Mouse (Mus musculus) kidney, postnatal 36 days (tissue): ENCODE data around the gene F830045P16Rik.
"Not testable (repeated sequence)": the region's sequence is repeated elsewhere in the genome, so short reads cannot be mapped to it uniquely, and the experiment has no call there.

Experiments
- DNase-seq, 2 experiments: peaks; one replicate each; pipeline ENCODE4 v3.0.0; 2021 to 2022; ENCODE audit warnings: mixed read lengths in 2 of 2

The F830045P16Rik gene

DNA sequence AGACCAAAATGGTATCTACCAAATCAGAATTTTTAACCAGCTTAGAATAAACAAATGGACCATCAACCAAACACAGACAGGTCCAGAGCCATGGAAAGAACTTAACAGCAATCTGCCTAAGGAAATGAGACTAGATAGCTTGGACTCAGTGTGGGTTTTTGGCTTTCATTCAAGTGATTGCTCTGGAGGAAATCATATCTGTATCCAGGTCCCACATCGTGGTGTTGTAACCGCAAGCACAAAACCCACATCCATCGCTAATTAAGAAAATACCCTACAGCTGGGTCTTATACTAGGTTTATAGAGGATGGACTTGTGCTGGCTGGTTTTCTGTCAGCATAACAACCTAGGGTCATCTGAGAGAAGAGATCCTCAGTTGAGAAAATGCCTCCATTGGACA lies 53.3 kb downstream of the F830045P16Rik start:
- no peak for DNase-seq

DNA sequence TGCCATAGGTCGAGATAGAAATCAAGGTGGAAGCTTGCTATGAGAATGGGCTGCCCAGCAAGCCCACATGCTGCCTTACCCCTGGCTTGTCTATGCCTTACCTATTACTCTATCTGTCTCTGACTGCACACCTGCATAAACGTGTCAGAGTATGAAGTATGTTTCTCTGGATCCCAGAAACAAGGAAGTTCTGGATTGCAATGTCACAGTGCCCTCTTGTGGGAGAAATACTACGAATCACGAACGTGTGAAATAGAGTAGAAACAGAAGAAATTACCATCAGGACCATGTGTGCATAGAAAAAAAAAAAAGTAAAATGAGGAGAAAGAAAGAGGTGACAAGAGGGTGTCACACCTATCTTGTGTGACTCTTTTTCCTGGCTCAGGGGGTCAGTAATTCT lies 64.5 kb downstream of the F830045P16Rik start:
- DNase-seq = peak; percentile 11 to 46

DNA sequence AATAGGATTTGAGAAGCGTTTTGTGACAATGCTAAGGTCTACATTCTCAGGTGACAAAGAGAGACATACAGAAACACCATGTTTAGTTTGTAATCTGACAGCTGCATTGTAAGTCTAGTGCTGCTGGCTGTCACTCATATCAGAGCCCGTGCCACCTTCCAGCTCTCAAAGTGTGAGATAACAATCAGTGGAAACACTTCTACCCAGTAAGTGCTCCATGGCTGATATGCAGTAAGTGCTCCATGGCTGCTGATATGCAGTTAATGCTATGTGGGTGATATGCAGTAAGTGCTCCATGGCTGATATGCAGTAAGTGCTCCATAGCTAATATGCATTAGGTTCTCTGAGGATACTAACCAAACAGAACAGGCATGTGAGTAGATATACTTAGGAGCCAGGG lies 65.6 kb downstream of the F830045P16Rik start:
- no peak for DNase-seq

DNA sequence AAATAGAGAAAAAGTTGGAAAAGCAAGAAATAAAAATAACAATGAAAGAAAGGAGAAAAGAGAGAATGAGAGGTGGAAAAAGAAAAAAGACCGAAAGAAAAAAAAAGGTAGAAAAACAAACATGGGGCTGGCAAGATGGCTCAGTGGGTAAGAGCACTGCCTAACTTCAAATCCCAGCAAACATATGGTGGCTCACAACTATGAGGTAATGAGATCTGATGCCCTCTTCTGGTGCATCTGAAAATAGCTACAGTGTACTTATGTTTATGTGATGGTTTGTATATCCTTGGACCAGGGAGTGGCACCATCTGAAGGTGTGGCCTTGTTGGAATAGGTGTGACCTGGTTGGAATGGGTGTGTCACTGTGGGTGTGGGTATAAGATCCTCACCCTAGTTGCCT lies 97.6 kb downstream of the F830045P16Rik start:
- DNase-seq = not testable (repeated sequence)

DNA sequence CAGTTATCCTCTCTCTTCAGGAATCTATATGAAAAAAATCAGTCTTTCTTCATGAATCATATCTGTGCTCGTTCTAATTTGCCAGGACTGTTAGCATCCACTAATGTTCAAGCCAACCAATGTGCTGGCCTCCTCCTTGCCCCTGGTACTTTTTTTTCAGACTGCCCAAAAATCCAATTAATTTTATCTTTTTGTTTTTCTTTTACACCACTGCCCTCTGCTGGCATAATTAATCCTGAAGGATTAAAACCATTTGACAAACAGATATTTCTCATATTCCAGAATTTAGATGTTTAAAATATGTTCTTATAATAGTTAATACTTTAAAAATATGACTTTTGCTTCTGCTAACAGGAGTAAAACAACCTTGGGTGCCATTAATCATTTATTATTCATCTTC lies 101.2 kb downstream of the F830045P16Rik start:
- DNase-seq = peak in 1 of 2 experiments; percentile 3

DNA sequence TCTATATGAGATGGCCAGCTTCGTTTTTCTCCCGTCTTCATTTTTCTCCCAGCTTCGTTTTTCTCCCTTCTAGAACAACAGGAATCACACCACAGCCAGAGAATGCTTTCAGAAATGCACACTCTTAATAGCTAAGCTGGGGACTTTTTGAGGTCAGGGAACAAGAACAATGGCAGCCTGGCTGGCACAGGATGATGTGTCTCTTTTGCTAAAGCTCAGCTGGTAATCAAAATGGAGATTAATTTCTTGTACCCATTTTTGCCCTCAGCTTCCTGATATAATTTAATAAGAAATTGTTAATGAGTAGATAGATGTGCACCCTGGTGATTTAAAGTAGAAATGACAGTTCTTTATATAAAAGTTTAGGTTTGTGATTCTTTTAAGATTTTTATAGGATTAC lies 112.7 kb downstream of the F830045P16Rik start:
- no peak for DNase-seq

DNA sequence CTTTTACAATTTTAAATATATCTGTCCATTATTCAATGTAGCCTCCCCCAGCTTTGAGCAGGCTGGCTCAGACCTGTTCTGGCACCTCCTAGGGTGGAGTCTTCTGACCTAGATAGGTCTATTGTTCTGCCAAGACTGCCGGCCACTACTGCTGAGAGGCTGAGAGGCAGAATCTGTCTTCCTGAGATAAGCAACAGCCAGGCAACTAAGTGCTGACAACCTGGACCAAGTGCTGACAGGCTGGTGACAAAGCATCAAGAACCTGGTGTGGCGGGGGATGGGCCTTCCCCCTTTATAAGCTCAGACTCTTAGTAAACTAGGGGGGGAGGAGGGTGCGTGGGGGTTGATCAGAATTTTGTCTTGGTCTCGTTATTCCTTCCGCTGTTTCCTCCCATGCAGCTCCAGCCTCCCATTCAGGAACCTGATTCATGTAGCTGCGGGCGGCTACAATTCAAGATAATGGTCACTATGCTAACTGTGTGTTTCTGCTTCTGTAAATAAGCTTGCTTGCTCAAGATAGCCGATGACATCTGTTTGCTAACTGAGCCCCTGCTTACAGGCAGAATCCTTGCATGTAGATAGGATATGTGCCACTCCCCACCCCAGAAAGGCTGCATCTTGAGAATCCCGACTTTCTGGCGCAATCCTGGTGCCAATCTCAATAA lies 115.4 kb downstream of the F830045P16Rik start:
- DNase-seq = no peak

DNA sequence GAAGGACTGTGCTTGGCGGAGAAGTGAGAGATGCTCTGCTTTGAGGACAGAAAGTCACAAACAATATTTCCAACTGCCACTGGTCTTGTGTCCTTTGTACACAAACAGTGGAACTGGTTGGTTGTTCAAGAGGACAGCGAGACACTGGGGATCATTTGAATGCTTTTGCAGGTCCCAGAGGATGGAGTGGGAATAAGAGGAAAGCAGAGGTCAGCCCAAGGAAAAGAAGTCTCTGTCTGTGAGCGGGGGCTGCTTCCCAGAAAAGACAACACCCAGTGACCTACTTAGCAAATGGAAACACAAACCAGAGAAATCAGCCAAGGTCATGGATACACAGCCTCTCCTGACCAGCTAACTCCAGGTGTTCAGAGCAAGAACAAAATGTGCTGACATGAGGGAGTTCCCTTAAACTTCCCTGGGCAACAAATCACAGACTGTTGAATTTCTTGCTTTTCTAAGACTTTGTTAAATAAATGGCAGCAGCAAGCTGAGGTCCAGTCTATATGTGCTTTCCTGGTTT lies 117.0 kb downstream of the F830045P16Rik start:
- no peak for DNase-seq

DNA sequence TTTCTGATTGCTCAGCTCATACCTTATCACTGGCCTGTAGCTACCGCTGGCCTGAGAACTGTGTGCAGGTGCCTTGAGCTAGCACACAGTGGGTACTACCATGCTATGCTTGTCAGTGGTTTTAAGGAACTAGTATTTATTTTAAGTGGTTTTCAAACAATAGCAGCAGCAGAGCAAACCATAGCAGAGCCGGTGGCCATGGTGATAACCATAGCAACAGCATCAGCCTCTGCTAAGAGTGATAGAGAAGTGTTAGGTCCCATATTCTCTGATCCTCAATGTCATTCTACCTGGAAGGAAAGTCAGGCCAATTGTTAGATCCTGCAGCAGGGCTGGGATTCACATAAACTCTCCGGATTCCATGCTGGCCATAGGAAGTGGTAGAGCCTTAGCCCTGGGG lies 121.8 kb downstream of the F830045P16Rik start:
- no peak for DNase-seq

DNA sequence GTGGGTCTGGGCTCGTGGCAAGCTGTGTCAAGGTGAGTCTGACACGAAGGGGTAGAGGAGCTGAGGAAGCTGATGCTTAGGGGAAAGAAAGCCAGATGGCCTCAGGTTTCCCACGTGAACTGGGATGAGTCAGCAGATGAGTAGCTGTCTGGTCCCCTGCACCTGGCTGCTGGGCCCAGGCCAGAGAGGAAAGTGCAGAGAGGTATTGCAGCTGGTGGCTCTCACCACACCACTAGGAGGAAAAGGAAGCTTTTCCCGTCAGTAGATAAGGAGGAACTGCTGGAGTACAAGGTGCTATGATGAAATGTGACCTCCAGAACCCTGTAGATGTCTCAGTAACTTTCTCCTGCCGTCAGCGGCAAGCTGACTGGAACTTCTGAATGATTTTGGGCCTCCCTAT lies 122.9 kb downstream of the F830045P16Rik start:
- DNase-seq = no peak

DNA sequence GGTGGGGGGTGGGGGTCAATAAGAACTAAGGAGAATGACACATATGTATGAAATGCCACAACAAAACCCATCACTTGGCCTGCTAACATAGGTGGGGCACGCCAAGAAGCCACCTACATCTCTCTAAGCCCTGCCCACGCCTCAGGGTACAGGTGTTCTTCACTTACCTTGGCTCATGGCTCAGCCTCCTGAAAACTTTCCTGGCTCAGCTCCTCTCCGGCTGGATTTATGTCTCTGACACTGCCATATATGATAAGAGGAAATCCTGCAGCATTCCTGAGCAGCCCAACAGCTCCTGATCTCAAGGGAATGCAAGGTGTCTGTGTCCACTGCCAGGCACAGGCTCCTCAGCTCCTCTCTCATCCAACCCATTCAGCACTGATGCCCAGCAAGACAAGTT lies 124.8 kb downstream of the F830045P16Rik start:
- no peak for DNase-seq

DNA sequence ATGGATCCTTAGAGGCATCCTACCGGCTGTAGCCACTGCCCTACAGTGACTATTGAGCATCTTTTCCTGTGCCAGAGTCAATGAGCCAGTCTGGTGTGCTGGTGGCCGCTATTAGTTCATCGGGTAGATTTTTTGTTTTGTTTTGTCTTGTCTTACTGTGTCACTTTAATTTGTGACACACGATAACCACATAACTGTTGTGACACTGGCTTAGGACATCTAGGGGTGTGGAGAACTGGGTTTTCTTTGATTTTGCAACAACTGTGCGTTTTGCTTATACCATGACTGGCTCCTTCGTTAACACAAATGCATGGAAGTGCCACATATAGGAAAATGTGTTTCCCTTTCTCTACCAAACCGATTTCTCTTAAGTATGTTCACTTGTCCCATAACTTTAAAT lies 126.1 kb downstream of the F830045P16Rik start:
- DNase-seq = no peak

DNA sequence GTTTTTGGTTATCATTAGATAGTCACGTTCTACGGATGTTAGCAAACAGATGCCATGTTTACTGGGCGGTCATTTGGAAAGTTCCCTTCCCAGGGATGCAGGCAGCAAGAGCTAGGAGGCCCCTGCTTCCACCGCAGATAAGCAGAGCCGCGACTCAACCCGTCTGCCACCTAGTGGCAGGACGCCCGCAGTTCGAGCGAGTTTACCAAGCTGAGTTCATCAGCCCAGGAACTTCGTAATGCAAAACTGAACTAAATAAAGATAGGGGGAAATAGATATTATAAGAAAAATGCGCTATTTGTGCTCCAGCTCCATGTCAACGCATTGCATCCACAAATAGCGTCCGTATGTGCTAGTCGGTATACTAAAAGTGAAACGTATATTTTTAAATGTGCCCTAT lies 127.9 kb downstream of the F830045P16Rik start:
- DNase-seq = peak; percentile 39 to 85
